Mouse (Mus musculus) cerebellum, adult 2 months (tissue): ENCODE data around the gene Acsf2. TPM values are rescaled to one million over a fixed set of nuclear protein-coding genes. Genes with fewer than 3 reads are reported as not detected.

Experiments
- DNase-seq, 2 experiments: peaks; one replicate each; pipeline ENCODE4 v3.0.0; 2021
- H3K27ac ChIP-seq: fragments of 200-500 bp; 2 replicates; pipeline ENCODE4 v1.5.1; 2012; ENCODE audit warnings: low read length, control low read depth, inconsistent platforms; ENCODE audit not compliant: insufficient read depth
- H3K27me3 ChIP-seq: fragments of 200-500 bp; 2 replicates; pipeline ENCODE4 v1.6.1; 2012; ENCODE audit warnings: inconsistent platforms, mild to moderate bottlenecking, low read length, moderate library complexity; ENCODE audit not compliant: control insufficient read depth, insufficient read depth
- H3K4me1 ChIP-seq: fragments of 200-500 bp; 2 replicates; pipeline ENCODE4 v1.6.1; 2011; ENCODE audit warnings: low read length; ENCODE audit not compliant: control insufficient read depth, insufficient read depth
- H3K4me3 ChIP-seq: fragments of 200-500 bp; replicated peaks from 2 replicates; pipeline ENCODE3; 2011; ENCODE audit warnings: mild to moderate bottlenecking, low read depth, low read length, control low read depth; ENCODE audit not compliant: insufficient read depth
- CTCF ChIP-seq: fragments of 200-500 bp; IDR thresholded peaks from 2 replicates; pipeline ENCODE4 v1.5.1; 2011; ENCODE audit warnings: low read depth, mild to moderate bottlenecking, control low read depth, low read length, moderate library complexity, borderline replicate concordance; ENCODE audit not compliant: insufficient read depth
- POLR2A ChIP-seq: fragments of 200-500 bp; IDR thresholded peaks from 2 replicates; pipeline ENCODE4 v1.6.1; 2011; ENCODE audit warnings: low read length, control low read depth, borderline replicate concordance; ENCODE audit not compliant: insufficient read depth
- WGBS: fragments of 180-500 bp; shearing (Covaris S2); methylation state at CpG from one replicate; pipeline ENCODE4 v1.1.7; 2018; 5-methylcytosine and 5-hydroxymethylcytosine counted together
- polyA plus RNA-seq: library from polyadenylated mRNA; depleted of rRNA; stranded (reverse); fragments of >200 nt; gene quantifications from 2 replicates; pipeline ENCODE4 v1.2.3, GENCODE M21; 2012

Acsf2 gene
- polyA plus RNA-seq, 1 experiment: 13.1 TPM

DNA sequence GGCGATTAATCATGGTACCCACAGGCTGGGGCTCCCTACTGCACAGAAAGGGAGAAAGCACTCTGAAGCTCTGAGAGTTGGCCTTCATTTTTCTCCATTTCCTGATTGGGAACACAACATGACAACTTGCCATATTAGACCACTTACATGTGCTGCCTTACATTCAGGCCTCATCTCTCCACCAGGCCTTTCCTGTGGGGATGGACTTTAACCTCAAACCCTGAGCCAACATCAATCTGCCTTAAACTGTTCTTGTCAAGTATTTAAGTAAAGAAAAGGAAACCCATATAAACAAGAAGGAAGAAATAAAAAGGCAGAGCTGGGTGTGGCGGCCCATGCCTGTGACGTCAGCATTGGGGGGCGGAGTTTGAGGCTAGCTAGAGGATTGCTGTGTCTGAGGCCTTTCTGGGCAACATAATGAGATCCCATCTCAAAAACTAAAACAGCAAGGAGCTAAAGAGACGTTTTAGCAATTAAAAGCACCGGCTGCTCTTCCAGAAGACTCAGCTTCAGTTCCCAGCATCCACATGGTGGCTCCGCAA lies 5.3 kb downstream of the Acsf2 start:
- Histone ChIP-seq H3K27ac (no peak overlapping the region), H3K4me1 (no peaks in the 10 kb centered on the region), H3K4me3 (no peak overlapping the region), H3K27me3 (no peaks in the 10 kb centered on the region)
- DNase-seq: no peak
- WGBS: 76% methylated on average over 7 of the region's 7 CpGs
- TF ChIP-seq POLR2A (no peak), CTCF (no peak)

GRCm38 (mm10) chr11:94587511-94587910 lies 14.2 kb downstream of the Acsf2 start:
- no peak overlapping the region for H3K4me3 ChIP-seq
- 69% methylated on average over 6 of the region's 6 CpGs for WGBS
- H3K27ac ChIP-seq: no peak overlapping the region
- H3K27me3 ChIP-seq: no peaks in the 10 kb centered on the region
- no peak for DNase-seq
- TF ChIP-seq CTCF (no peak), POLR2A (no peak)
- H3K4me1 ChIP-seq: no peaks in the 10 kb centered on the region

DNA sequence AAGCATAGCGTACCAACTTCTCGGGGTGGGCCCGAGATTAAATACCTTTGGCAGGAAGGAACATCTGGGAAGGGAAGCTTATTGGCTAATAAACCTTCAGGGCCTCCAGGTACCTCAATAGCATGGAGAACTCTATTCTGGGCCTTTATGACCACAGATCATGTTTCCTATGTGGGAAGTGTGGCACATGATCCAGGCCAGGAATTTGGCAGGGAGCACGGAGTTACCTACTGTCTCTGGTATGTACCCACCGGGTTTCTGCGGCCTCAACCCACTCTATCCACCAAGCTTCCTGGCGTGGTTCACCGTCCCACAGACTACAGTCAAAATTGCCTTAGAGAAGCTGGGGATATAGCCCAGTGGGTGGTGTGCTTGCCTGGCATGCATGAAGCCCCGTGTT lies 16.6 kb downstream of the Acsf2 start:
- DNase-seq: no peak
- no peaks in the 10 kb centered on the region for H3K4me1 ChIP-seq
- H3K27ac ChIP-seq: no peak overlapping the region
- no peak for TF ChIP-seq CTCF
- TF ChIP-seq POLR2A: no peak
- H3K27me3 ChIP-seq: no peaks in the 10 kb centered on the region
- no peak overlapping the region for H3K4me3 ChIP-seq
- 93% methylated on average over 9 of the region's 9 CpGs for WGBS

GRCm38 (mm10) chr11:94580111-94580740 lies 21.4 kb downstream of the Acsf2 start:
- no peak for DNase-seq
- TF ChIP-seq CTCF: no peak
- no peak for TF ChIP-seq POLR2A
- Histone ChIP-seq H3K27me3 (no peaks in the 10 kb centered on the region), H3K27ac (no peak overlapping the region), H3K4me1 (peaks cover 4% of the 10 kb centered on the region; the same call in 1 of the 2 replicates), H3K4me3 (no peak overlapping the region)
- WGBS: 89% methylated on average over 5 of the region's 5 CpGs

- Histone ChIP-seq H3K27ac (no peak overlapping the region), H3K27me3 (no peaks in the 10 kb centered on the region), H3K4me1 (peaks cover 4% of the 10 kb centered on the region; the same call in 1 of the 2 replicates), H3K4me3 (no peak overlapping the region)
- TF ChIP-seq POLR2A (no peak), CTCF (no peak)
- DNase-seq: peak; percentile 31 to 70
- WGBS: 17% methylated on average over 9 of the region's 9 CpGs
Measured at GRCm38 (mm10) chr11:94576361-94576760, 25.3 kb downstream of the Acsf2 start.

GRCm38 (mm10) chr11:94575036-94575435 lies 26.6 kb downstream of the Acsf2 start:
- H3K4me1 ChIP-seq: peaks cover 4% of the 10 kb centered on the region; the same call in 1 of the 2 replicates
- H3K27ac ChIP-seq: no peak overlapping the region
- DNase-seq: no peak
- no peaks in the 10 kb centered on the region for H3K27me3 ChIP-seq
- WGBS: 78% methylated on average over 2 of the region's 2 CpGs
- H3K4me3 ChIP-seq: no peak overlapping the region
- TF ChIP-seq CTCF (no peak), POLR2A (no peak)

DNA sequence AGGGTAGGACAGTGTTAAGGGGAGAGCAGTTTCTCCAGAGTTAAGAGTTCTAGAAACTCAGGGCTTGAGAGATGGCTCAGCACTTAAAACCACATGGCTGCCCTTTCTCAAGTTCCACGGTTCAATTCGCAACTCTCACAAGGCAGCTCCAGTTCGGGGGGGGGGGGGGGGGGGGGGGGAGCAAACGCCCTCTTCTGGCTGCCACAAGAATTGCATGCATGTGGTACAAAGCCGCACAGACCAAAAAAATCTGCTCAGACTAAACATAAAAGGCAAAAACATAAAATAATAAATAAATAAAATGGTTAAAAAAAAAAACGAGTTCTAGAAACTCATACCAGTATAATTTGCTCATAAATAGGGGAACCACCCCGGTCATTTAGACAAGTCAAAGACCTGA lies 27.1 kb downstream of the Acsf2 start:
- DNase-seq: no peak
- WGBS: 25% methylated on average over 6 of the region's 7 CpGs
- H3K27ac ChIP-seq: no peak overlapping the region

DNA sequence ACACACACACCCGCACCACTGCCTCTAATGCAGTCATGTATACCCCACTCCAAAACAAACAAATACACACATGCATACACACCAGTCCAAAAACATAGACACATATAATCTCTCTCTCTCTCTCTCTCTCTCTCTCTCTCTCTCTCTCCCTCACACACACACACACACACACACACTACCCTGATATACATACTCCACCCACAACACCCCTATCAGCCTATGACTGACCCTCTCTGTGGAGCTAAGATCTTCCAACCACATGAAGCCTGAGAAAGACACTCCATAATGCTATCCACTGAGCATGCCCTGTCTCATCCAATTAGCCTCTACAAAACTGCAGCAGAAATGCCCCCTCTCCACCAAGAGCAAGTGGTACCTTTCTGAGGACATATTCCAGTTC lies 29.8 kb downstream of the Acsf2 start:
- TF ChIP-seq POLR2A: no peak
- no peak for TF ChIP-seq CTCF
- Histone ChIP-seq H3K4me1 (peaks cover 4% of the 10 kb centered on the region), H3K4me3 (no peak overlapping the region), H3K27ac (no peak overlapping the region), H3K27me3 (no peaks in the 10 kb centered on the region)
- 97% methylated on average over 1 of the region's 1 CpGs for WGBS
- no peak for DNase-seq

More for the DNA sequence above, 27.1 kb downstream of the Acsf2 start:
- H3K27me3 ChIP-seq: no peaks in the 10 kb centered on the region
- H3K4me1 ChIP-seq: peaks cover 4% of the 10 kb centered on the region; the same call in 1 of the 2 replicates
- H3K4me3 ChIP-seq: no peak overlapping the region
- no peak for TF ChIP-seq POLR2A
- no peak for TF ChIP-seq CTCF
